Mouse (Mus musculus): ENCODE results near the gene Acad12. TPM values are rescaled to one million over a fixed set of nuclear protein-coding genes. Genes with fewer than 3 reads are reported as not detected.
A peak's percentile ranks its signal among the peaks of the same experiment; 100 is the strongest.
"Not testable (repeated sequence)": the region's sequence is repeated elsewhere in the genome, so short reads cannot be mapped to it uniquely, and the experiment has no call there.

Acad12 gene
- total RNA-seq, 2 experiments from 2014 or later = 54.1 to 60.7 TPM

- intact Hi-C loops (cut with DNase I) = no loop called here
- DNase-seq (ENCODE audit: low spot score) = no peak
Observed at GRCm38 (mm10) chr5:121621102-121621501, 2.4 kb upstream of the Acad12 start.

- DNase-seq (ENCODE audit: low spot score); intact Hi-C loops (cut with DNase I): not testable (repeated sequence)
Observed at GRCm38 (mm10) chr5:121614921-121615320, 3.8 kb downstream of the Acad12 start.

- DNase-seq (ENCODE audit: low spot score) = no peak
- intact Hi-C loops (cut with DNase I) = loop anchor here (2.0 kb wide), 1 partner anchor 43 kb away; no protein-coding TSS in a partner anchor
Observed at GRCm38 (mm10) chr5:121612036-121612435, 6.7 kb downstream of the Acad12 start.

- intact Hi-C loops (cut with DNase I); DNase-seq (ENCODE audit: low spot score): not testable (repeated sequence)
Observed at GRCm38 (mm10) chr5:121609556-121610135, 9.1 kb downstream of the Acad12 start.

- intact Hi-C loops (cut with DNase I) = no loop called here
- peak; percentile 34 for DNase-seq (ENCODE audit: low spot score)
Observed at GRCm38 (mm10) chr5:121606151-121606550, 12.6 kb downstream of the Acad12 start.

- intact Hi-C loops (cut with DNase I) = loop anchor here (2.0 to 5.0 kb wide), 2 partner anchors 19 to 57 kb away; partner anchors contain the start of genes Adam1a, Gm42878 and Mapkapk5
- not testable (repeated sequence) for DNase-seq (ENCODE audit: low spot score)
Observed at GRCm38 (mm10) chr5:121603815-121604214, 14.9 kb downstream of the Acad12 start.

- DNase-seq (ENCODE audit: low spot score) = peak; percentile 85
- intact Hi-C loops (cut with DNase I) = loop anchor here (1.0 to 5.0 kb wide), 3 partner anchors 17 to 54 kb away; partner anchors contain the start of genes Adam1a, Gm42878 and Mapkapk5
Observed at GRCm38 (mm10) chr5:121601547-121602299, 17.0 kb downstream of the Acad12 start.

- no peak for DNase-seq (ENCODE audit: low spot score)
- intact Hi-C loops (cut with DNase I) = no loop called here
Observed at GRCm38 (mm10) chr5:121598871-121599610, 19.7 kb downstream of the Acad12 start.

GRCm38 (mm10) chr5:121597991-121598537 lies 20.7 kb downstream of the Acad12 start:
- intact Hi-C loops (cut with DNase I) = no loop called here
- DNase-seq (ENCODE audit: low spot score) = no peak

GRCm38 (mm10) chr5:121597332-121597731 lies 21.4 kb downstream of the Acad12 start:
- intact Hi-C loops (cut with DNase I) = no loop called here
- no peak for DNase-seq (ENCODE audit: low spot score)

GRCm38 (mm10) chr5:121596226-121596625 lies 22.5 kb downstream of the Acad12 start:
- intact Hi-C loops (cut with DNase I) = no loop called here

GRCm38 (mm10) chr5:121595758-121596157 lies 23.0 kb downstream of the Acad12 start:
- DNase-seq (ENCODE audit: low spot score) = no peak
- intact Hi-C loops (cut with DNase I) = no loop called here

More at GRCm38 (mm10) chr5:121596226-121596625, 22.5 kb downstream of the Acad12 start:
- DNase-seq (ENCODE audit: low spot score) = no peak

GRCm38 (mm10) chr5:121594714-121595313 lies 23.9 kb downstream of the Acad12 start:
- intact Hi-C loops (cut with DNase I) = no loop called here
- DNase-seq (ENCODE audit: low spot score) = no peak

- intact Hi-C loops (cut with DNase I) = no loop called here
- peak; percentile 85 for DNase-seq (ENCODE audit: low spot score)
Observed at GRCm38 (mm10) chr5:121593451-121594401, 25.0 kb downstream of the Acad12 start, which contains the start of gene Aldh2. Gene Aldh2 (minus strand): TSS chr5:121593824.

- peak; percentile 13 for DNase-seq (ENCODE audit: low spot score)
- intact Hi-C loops (cut with DNase I) = no loop called here
Observed at GRCm38 (mm10) chr5:121592816-121593407, 25.8 kb downstream of the Acad12 start.

GRCm38 (mm10) chr5:121592064-121592815 lies 26.5 kb downstream of the Acad12 start:
- intact Hi-C loops (cut with DNase I) = no loop called here
- DNase-seq (ENCODE audit: low spot score) = no peak

- intact Hi-C loops (cut with DNase I) = no loop called here
- peak; percentile 9 for DNase-seq (ENCODE audit: low spot score)
Observed at GRCm38 (mm10) chr5:121591417-121592063, 27.2 kb downstream of the Acad12 start.
